Mouse (Mus musculus): Measurements from ENCODE around the gene Rpl12.
"Not testable (repeated sequence)": the region's sequence is repeated elsewhere in the genome, so short reads cannot be mapped to it uniquely, and the experiment has no call there.

Gene Rpl12

GRCm38 (mm10) chr2:32979675-32980074 lies 18.3 kb downstream of the Rpl12 start:
- no peak for DNase-seq (ENCODE audit: extremely low read depth, low read depth, low spot score)

- DNase-seq (ENCODE audit: extremely low read depth, low read depth, low spot score), result no peak
Measured at GRCm38 (mm10) chr2:32981281-32981680, 19.9 kb downstream of the Rpl12 start.

- peak; percentile 68 for DNase-seq (ENCODE audit: extremely low read depth, low read depth, low spot score)
Measured at GRCm38 (mm10) chr2:32981725-32982271, 20.4 kb downstream of the Rpl12 start, which contains the start of gene Slc2a8. Gene Slc2a8 (minus strand): TSS chr2:32982083.

DNA sequence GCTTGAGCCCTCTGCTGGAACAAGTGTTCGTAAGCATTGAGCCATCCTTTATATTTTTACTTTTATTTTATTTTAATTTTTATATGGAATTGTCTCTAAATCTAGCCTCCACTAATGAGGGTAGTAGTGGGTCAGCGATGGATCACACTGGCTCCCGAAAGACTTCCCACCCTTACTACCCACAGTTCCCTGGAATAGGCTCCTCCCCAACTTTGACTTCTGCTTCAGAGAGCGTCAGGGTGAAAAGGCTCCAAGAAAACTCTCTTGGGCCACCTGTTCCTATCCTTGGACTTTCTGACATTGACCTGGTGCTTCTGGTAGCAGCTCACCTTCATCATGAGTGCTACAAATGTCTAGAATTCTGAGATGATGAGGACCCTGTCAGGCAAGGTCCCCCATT lies 21.3 kb downstream of the Rpl12 start:
- no peak for DNase-seq (ENCODE audit: extremely low read depth, low read depth, low spot score)

DNA sequence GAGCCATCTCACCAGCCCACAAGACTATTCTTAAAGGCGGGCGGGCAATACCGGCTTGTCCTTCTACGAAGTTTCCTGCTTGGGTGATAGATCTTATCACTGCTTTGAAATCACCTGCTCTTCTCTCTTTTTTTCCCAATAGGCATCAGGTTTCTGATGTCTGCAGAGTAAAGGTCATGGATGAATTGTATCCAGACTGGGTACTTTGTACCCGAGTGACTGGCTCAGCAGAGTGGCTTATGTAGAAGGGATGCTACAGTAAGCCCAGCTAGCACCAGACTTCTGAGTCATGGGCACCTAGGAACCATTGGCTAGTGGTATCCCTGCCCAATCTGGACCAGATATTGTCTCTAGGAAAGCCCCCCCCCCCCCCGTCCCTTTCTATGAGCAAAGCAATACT lies 22.3 kb downstream of the Rpl12 start:
- DNase-seq (ENCODE audit: extremely low read depth, low read depth, low spot score), result no peak

DNA sequence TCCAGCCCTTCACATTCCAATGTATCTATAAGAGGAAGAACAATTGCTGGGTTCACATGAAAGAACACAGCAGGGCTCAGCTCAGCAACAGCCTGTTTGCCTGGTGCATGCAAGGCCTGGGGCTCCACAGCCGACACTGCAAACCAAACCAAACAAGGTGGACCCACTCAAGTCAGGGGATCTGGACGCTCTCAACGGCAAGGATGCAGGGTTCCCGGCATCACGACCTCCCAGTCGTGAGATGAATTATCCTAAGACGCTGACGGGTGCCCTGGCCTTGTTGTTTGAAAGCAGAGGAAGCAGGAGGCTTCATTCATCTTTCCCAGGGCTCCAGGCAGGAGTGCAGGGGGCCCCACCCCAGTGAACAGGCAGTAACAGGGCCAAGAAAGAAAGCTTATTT lies 24.5 kb downstream of the Rpl12 start:
- DNase-seq (ENCODE audit: extremely low read depth, low read depth, low spot score), result no peak

- no peak for DNase-seq (ENCODE audit: extremely low read depth, low read depth, low spot score)
Measured at GRCm38 (mm10) chr2:32989376-32989775, 28.0 kb downstream of the Rpl12 start.

- DNase-seq (ENCODE audit: extremely low read depth, low read depth, low spot score), result no peak
Measured at GRCm38 (mm10) chr2:32990167-32990832, 28.9 kb downstream of the Rpl12 start.

DNA sequence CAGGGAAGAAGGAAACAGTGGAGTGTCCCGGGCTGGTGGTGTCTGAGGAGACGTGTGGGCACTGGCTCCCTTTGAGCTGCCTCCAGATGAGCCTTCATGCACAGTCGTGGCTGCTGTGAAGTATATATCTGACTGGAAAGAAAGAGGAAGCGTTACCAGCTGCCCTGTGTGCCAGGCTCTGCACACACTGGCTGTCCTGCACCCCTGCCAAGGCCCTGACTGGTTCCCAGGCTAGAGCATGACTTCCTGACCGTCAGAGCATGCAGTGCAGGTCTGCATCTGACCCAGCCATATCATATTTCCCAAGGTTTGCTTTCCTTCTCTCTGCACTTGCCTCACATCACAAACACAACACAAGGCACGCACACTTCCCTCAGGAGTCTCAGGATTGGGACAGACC lies 30.8 kb downstream of the Rpl12 start:
- DNase-seq (ENCODE audit: extremely low read depth, low read depth, low spot score), result no peak

DNA sequence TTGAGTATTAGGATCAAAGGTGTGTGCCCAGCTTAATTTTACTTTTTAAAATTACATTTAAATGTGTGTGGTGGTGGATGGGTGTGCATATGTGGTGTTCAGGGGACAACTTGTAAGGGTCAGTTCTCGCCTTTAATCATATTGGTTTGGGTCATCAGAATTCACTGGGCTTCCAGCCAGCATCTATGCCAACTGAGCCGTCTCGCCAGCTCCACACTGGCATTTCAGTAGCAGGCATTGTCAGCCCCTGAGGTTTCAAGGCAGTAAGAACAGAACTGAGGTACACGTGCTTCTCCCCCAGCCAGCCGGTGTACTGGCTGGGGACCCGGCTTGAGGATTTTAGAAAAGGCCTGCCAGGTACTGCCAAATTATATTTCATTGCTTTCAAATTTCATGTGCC lies 35.7 kb downstream of the Rpl12 start:
- DNase-seq (ENCODE audit: extremely low read depth, low read depth, low spot score), result no peak

GRCm38 (mm10) chr2:32997792-32998191 lies 36.4 kb downstream of the Rpl12 start:
- no peak for DNase-seq (ENCODE audit: extremely low read depth, low read depth, low spot score)

DNA sequence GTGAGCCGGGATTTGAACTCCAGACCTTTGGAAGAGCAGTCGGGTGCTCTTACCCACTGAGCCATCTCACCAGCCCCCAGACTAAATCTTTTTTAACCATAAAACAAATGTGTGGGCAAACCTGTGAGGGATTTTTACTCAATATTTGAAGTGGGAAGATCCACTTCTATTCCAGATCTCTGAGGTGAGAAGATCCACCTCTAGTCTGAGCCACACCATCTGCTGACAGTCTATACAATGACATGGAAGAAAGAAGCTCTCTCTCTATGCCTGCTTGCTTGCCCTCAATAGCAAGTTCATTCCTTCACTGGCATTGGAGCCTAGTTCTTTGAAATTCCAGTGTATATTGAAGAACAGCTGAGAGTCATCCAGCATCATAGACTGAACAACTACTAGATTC lies 38.4 kb downstream of the Rpl12 start:
- no peak for DNase-seq (ENCODE audit: extremely low read depth, low read depth, low spot score)

- DNase-seq (ENCODE audit: extremely low read depth, low read depth, low spot score), result no peak
Measured at GRCm38 (mm10) chr2:33002144-33002543, 40.8 kb downstream of the Rpl12 start.

GRCm38 (mm10) chr2:33005041-33005440 lies 43.7 kb downstream of the Rpl12 start:
- DNase-seq (ENCODE audit: extremely low read depth, low read depth, low spot score), result no peak

GRCm38 (mm10) chr2:33009055-33009454 lies 47.7 kb downstream of the Rpl12 start:
- not testable (repeated sequence) for DNase-seq (ENCODE audit: extremely low read depth, low read depth, low spot score)

DNA sequence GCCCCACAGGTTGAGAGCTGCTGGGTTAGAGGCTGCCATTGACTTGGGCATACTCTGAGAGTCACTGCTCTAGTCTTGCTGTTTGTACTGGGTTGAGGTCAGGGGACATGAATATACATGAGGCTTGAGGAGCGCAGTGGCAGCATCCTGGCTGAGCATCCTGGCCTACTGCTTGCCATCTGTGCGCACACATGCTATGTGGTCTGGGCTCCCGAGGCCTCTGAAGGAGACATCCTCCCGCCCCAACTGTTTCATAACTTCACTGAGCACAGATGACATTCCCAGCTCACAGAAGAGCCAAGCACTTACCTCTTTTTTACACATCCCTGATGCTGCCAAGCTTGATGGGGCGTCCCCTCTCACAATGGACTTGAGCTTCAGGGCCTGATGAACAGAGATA lies 53.5 kb downstream of the Rpl12 start:
- DNase-seq (ENCODE audit: extremely low read depth, low read depth, low spot score), result no peak

Measured in fat pad, adult 2 months (tissue).